Mouse (Mus musculus): ENCODE results near the gene Mrpl4.

The Mrpl4 gene

DNA sequence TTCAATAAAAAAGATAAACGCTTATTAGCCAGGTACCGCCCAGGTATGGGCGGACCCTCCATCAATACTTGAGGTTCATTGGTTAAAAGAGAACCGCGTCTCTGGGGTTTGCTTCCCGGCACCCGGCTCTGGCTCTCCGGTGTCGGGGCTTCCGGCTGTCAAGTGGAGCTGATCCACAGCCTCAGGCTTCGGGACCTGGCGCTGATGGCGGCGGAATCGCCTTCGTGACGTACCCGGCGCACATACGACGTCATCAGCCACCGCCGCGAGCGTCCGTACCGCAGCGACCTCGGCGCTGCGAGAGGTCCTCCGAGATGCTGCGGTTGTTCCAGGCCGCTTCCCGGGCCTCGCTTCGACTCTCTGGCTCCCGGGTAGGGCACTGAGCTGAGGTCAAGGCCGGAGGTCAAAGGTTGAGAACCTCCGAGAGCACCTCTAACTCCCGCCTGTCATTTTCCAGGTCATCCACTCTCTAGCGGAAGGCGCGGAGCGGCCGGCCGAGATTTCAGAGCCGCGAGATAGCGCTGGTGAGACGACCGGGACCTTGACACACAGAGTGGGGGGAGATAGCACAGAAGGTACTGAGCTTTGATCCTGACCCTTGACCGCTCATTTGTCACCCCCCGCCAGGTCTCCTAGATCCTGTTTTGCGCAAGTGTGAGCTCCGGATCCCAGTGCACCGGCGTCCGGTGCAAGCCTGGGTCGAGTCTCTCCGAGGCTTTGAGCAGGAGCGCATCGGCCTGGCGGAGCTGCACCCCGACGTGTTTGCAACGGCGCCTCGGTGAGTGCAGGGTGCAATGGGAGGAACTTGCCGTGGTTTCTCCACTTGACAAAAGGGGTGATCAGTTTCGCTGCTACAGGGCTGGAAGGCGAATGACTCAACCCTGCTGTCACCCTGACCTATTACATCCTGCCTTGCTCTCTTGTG is at the start of gene Mrpl4:
Mrpl4 (plus strand) TSS at position 112 of the 925 bp plus-strand sequence.
- DNase-seq (ENCODE audit: low spot score) = peak; percentile 91

DNA sequence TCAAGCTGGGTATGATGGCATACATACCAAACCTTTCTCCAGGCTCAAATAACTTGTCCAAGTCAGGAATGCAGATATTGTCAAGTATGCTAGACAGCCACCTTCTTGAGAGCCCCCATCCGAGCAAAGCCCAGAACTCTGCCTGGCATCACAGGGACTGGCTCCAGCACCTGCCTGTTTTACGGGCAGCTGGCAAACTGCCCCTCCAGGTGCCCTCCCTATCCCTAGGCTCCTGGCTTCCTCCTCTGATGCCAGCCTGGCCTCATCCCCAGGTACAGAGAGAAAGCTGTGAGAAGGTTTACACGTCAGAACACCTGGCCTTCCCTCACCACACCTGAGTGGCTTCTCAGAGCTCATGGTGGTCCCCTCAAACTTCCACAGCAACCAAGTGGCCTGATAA is 45.5 kb upstream of the Mrpl4 start:
- DNase-seq (ENCODE audit: low spot score) = no peak

DNA sequence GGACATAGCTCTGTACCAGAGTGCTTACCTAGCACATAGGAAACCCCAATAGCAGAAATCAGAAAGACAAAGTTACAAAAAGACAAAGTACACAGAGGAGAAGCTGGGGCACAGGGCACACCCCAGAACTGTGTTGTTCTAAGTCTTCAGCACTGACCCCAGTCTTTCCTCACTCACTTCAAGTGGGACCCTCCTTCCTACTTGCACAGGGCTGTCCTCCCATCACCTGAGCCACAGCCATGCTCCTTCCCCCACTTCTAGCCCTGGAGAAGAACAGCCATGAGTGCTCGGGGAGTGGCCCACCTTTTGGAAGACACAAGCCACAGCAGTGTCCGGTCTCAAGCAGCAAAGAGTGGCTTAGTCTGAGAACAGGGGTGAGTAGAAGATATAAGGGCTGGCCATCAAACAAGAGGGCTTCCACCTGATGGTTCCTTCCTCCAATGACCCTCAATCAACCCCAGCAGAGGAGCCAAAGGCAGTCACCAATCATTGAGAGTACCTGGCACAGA is 43.1 kb upstream of the Mrpl4 start, which contains the start of gene Dnmt1:
Dnmt1 (minus strand) TSS at position 459 of the 509 bp plus-strand sequence.
- no peak for DNase-seq (ENCODE audit: low spot score)

DNA sequence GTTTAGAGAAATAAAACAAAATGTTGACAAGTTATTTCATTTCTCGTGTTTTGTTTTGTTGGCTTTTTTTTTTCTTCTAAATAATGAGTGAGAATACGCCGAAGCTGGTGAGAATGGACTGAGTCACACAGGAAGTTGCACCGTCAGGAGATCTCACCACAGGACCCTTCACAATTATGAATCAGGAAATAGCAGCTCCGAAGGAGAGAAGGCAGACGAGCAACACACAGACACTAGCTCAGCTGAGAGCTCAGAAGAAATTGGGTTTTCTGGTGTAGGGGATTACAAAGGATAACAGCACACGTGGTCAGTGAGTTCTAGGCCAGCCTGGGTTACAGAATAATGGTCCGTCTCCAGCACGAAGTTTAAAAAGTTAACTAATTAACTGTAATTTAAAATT is 41.0 kb upstream of the Mrpl4 start:
- no peak for DNase-seq (ENCODE audit: low spot score)

DNA sequence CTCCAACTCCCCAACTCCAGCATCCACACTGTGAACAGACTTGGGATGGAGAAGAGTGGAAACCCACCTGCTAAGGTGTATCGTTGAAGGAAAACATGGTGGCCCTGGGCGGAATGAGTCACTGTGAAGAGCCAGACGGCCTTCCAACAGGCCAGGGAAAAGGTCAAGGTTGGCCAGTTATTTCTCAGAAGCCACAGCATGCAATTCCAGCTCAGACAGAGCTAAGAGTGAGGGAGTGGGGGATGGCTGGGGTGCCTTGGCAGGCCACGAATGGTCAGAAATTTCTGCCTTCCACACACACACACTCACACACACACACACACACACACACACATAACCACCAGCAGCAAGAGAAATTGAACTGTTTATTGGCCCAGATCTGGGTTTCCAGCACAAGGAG is 36.9 kb upstream of the Mrpl4 start:
- no peak for DNase-seq (ENCODE audit: low spot score)

DNA sequence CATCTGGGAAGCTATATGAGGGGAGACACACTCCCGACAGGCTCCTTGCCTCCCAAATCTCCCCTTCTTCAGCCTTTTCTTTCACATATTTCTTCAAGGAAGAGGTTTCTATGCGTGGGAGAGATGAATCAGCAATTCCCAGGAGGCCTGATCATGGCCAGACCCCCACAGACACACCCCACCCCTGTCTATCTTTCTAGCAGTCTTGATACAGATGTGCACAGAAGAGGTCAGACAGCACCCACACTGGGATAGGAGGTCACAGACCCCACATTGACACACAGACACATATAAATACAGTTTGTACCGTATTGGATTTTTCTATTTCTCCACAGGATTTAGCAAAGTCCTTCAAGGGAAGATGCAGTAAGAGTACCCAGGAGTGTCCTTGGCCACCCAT is 36.5 kb upstream of the Mrpl4 start:
- no peak for DNase-seq (ENCODE audit: low spot score)

DNA sequence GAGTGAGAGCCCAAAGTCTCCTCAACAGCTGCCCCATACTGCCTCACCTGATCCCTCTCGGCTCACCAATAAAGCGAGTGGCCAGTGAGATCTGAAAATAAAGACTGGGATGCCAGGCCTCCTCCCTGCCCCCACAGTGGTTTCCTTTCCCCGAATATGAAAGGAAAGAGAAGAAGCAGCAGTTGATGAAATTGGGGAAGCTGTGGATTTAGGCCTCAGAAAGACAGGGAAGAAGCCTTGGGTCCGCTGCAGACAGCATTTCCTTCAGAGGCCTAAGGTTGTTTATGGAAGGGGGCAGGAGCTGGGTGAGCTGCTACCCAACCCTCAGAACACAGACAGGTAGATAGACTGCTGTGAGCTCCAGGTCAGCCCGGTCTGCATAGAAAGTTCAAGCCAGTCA is 35.8 kb upstream of the Mrpl4 start:
- no peak for DNase-seq (ENCODE audit: low spot score)

DNA sequence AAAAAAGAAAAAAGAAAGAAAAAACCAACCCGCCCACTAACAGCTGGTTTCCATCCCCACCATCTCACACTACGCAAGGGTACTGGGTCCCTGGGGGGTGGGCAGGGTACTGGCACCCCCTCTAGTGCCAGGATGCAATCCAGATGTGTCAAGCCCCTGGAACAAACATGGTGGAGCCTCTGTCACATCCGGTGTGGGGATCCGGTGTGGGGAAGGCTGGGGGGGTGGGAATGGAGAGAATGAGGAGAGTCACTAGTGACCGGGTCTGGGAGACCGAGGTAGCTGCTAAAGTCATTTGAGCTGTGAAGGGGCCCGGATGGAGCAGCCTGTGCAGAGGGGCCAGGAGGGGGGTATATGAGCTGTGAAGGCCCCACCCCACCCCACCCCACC is 30.8 kb upstream of the Mrpl4 start:
- no peak for DNase-seq (ENCODE audit: low spot score)

DNA sequence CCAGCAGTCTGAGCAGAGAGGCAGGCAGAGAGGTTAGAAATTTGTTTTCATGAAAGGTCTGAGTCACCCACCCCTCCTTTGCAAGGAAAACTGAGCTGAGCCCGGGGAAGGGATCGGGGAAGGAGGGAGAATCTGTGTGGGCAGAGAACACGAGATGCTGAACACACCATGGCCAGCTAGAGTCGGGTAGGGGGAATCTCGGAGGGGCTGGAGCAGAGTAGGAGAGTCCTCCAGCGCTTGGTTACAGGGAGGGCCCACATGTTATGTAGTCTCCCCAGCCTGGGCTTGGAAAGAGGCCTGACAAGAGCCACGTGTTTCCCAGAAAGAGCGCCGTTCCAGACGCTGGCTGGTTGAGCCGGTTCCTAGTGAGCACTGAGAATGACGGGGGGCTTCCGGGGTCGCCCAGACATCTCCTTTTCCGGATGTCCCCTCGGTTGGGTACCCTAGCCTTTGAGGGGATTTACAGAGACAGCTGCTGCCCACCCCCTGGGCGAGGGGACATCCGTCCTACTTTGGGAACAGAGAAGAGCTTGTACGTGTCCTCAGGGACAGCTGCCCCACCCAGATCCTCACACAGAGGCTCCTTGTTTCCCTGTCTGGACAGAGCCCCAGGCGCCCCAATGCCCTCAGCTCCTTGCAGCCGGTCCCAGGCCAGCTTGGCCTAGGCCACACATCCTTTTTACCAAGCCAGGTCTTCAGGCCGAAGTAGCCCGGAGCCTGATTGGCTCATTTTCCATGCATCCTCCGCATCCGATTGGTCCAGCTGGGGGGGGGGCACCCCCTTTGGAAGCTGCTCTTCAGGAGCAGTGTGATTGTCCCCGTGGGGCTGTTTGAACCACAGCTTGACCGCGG is 30.2 kb upstream of the Mrpl4 start:
- DNase-seq (ENCODE audit: low spot score) = peak; percentile 37

DNA sequence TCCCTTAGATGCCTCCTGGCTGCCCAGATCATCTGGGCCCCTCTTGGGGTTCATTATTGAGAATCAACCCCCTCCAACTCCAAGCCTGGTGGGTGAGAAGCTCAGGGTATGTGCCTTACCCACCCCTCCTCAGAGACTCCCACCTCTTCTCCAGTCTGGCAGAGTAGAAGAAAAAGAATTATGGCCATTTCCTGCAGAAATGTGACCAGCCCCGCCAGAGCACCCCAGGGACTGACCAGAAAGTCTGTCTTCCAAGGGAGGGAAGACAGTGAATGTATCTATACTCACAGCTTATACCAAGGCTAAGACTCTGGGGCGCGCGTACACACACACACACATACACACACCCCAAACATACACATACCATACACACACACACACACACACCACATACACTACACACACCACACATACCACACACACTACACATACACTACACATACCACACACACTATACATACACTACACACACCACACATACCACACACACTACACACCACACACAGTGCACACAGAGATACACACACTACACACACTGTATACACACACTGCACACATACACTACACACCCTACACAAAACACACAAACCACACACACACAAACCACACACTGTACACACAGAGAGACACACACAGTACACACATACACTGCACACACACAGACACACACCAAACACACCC is 29.4 kb upstream of the Mrpl4 start:
- DNase-seq (ENCODE audit: low spot score) = no peak

DNA sequence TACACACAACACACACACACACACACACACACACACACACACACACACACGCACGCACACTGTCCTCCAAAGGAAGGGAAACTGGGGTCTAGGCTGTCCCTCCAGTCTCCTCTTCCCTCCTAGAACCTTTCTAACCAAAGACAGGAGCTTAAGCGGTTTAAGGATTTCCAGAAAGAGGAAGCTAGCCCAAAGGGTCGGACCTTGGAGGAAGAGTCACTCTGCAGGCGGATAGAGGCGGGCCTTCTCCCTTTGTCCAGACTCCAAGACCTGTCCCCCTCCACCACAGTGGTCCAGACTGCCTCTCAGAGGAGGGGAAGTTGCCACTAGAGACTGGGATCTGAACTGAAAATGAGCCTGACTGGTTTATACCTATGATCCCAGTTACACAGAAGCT is 28.9 kb upstream of the Mrpl4 start:
- no peak for DNase-seq (ENCODE audit: low spot score)

DNA sequence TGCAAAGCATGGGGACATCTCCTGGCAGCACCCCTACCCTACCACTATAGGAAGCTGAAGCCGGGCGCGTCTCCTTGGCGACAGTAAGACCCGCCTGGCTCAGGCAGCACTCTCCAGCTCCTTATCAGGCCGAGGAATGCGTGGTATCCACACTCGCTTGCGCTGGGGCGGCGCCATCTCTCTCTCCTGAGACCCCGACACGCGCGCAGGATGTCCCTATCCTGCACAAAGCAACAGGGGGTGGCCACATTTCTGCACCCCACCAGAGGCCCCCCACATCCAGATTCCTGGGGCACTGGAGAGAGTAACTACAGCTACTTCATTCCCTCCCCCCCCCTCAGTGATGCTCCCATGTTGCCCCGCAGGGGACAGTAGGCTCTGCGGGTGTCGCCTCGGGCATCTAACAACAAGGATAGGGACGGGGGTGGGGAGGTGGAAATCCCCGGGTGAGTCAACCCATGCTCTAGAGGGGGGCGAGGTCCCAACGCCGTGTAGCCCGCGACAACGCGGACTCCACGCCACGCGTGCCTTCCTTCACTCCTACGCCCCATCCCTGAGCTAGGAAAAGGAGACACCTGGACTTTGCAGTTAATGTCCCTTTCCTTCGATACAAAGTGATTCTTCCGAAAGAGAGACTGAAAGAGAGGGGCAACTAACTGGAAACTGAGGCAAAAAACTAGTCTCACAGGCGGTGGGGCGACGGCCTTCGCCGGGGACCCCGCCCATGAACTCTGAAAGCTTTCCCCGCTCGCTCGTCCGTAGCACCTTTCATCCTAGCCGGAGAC is 26.9 kb upstream of the Mrpl4 start:
- peak; percentile 50 for DNase-seq (ENCODE audit: low spot score)

DNA sequence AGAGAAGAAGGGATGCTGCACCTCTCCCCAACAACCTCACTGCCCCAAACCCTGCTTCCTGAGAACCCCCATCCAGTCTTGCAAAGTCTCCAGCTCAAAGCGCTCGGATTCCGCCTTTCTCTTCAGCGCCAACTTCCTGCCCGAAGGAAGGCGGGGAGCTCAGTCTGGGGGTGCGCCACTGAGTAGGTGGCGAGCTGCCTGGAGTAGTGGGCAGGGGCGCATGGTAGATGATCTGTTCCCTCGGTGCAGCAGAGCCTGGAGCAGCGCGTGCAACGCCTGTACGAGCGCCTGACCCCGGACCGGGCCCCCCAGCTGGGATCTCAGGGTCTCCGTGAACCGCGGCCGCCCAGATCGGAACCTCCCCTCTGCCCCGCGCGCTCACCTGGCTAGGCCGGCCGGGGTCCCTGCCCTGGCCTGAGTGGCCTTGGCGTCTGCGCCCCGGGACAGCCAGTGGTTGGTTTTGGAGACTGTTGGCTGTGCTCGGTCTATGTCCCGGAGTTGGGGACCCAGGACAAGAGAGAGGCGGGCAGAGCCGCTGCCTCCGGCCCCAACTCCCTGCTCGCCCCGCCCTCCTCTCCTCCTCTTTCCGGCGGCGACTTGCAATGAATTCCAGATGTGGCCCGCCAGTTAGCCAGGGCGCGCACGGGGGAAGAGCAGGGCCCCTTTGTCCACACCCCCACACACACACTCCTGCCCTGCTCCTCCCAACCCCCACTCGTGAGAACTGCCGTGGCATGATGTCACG is 26.1 kb upstream of the Mrpl4 start, which contains the start of gene S1pr2:
S1pr2 (minus strand) TSS at position 566 of the 745 bp plus-strand sequence.
- peak; percentile 77 for DNase-seq (ENCODE audit: low spot score)

DNA sequence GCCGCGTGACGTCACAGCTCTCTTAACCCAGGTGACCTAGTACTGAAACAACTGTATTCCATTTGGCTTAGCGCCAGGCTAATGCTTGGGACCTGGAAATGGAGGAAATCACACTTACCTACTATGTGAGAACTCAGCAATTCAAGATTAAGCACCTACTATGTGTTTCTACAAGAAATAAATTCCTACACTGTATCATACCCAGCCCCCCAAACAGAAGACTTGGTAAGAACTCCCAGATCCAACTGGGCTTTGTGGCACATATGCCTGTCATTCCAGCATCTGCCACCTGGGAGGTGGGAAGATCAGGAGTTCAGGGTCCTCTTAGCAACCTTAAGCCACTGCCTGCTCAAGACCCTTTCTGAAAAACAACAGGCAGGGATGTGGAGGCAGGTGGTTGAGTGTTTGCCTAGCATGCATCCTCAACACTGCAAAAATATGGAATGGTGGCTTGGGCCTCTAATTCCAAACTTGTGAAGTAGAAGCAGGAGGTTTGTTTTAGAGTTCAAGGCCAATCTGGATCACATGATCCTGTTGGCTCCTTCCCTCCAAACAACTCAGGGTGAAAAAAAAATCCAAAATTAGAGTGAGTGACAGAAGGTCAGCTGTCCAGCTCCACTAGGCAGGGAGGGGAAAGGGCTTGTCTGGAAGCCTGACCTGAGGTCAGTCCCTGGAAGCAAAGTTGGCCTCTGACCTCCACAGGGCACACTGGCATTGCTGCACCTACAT is 25.4 kb upstream of the Mrpl4 start:
- DNase-seq (ENCODE audit: low spot score) = no peak

DNA sequence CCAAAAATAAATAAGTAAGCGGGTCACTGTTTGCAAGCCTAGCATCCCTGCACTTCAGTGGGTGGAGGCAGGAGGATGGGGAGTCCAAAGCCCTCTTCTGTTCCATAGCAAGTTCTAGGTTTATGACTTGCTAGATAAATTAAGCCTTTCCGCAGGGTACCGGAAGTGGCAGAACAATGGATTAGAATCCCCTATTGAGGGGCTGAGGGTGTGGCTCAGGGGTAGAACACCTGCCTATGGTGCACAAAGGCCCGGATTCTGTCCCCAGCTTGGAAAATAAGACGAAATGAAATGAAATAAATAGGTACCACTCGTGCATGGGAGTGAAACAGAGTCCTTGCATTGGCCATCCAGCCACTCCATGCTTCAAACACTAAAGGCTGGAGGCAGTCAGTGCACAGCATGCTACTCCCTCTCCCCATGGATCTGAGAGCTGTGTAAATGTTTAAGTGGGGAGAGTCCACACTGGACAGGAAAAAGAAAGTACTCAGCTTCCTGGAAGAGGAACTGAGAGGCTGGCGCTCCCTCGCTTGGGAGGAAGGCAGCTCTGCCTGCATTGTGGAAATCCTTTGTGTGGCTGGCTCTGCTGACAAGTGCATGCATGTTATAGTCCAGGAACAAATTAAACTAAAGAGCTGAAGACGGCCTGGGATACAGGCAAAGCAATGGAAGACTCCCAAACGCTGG is 24.0 kb upstream of the Mrpl4 start:
- no peak for DNase-seq (ENCODE audit: low spot score)

DNA sequence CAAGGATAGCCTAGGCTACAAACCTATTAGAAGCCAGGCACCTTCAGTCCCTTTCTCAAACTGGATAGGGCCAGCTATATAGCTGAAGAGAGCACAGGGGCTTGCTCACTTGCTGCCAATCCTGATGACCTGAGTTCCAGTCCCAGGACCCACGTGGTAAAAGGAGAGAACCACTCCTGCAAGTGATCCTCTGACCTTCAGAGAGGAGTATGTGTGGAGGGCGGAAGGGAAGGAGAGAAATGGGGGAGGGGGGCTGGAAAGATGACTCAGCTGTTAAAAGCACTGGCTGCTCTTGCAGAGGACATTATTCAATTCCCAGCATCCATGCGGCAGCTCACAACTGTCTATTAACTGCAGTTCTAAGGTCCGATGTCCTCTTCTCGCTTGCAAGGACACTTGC is 23.4 kb upstream of the Mrpl4 start:
- DNase-seq (ENCODE audit: low spot score) = no peak

DNA sequence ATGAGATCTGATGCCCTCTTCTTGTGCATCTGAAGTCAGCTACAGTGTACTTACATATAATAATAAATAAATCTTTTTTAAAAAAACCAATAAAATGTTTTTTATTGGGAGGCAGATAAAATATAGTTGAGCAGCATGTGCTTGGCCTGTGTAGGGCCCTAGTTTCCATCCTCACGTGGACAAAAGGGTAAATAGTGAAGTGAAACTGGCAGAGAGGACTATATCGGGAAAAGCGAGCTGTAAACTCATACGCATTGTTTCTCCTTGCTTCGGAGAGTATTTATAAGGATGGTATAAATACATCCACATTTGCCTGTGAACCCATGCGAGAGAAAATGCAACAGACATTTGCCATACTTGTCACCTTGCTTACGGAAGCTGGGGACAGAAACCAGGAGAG is 22.8 kb upstream of the Mrpl4 start:
- no peak for DNase-seq (ENCODE audit: low spot score)

DNA sequence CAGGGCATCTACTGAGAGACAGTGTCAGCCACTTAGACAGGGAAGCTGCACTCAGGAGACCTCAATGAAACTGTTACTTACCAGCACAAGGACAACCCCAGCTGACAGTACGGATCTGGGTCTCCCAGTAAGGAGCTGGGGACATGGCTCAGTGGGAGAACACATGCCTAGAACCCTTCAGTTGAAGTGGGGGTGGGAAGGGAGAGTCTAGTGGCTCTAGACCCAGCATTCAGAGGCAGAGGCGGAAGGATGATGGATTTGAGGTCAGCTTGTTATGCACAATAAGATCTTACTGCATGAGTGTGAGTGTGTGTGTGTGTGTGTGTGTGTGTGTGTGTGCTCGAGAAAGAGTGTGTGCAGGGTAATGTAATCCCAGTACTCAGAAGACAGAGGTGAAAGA is 20.4 kb upstream of the Mrpl4 start:
- no peak for DNase-seq (ENCODE audit: low spot score)

DNA sequence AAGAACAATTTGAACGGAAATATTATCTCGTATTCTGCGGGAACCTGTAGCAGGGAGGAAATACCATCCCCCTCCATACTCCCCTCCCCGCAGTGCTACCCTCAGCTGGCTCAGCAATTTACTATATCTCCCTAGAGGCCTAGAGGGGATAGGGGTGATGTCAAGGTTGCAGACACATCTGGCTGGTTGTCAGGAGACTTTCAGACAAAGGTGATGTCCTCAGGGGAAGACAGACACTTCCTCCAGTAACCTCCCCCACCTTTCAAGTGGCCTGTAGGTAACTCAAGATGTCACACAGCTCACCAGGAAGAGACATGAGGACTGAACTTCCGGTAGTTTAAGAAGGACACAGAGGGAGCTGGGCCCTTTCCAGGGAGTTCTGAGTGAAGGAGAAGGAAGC is 19.4 kb upstream of the Mrpl4 start:
- DNase-seq (ENCODE audit: low spot score) = no peak
